Mouse (Mus musculus): Measurements from ENCODE around the gene S1pr4.

Gene S1pr4

GRCm38 (mm10) chr10:81464405-81465264, 35.3 kb downstream of the S1pr4 start:
- DNase-seq (ENCODE audit: low read depth, low spot score) = no peak

DNA sequence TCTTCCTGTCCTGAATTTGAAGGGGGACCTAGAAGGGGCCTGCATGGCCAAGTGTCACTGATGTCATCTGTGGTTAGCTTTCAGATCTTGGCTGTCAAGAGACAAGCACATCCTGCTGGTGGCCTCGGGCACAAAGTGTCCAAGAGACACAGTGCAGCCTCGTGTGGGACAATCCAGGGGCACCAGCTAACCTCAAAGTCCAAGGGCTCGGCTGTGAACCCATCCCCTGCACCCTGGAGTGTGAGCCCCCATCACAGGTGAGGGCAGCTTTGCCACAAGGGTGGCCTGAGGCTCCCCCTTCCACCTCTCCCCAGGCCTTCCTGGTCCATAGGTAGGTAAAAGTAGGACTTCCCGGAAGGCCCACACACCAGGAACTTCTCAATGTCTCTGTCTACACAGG, 36.4 kb downstream of the S1pr4 start:
- DNase-seq (ENCODE audit: low read depth, low spot score) = no peak

DNA sequence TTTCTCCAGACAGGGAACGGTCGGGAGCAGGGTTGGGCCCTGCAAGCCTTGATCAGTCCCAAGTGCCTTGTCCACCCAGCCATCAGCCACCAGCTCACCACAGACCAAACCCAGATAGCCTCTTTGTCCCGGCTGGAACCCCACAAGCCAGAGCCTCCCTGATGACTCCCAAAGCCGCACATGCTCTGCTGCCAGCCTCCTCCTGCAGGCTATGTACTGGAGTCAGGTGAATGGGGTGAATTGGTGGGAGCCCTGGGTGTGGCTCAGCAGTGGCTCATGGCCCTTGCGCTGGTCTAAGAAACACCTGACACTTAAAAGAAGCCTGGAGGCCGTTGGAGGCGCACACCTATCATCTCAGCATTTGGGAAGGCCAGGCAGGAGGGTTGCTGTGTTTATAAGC, 37.0 kb downstream of the S1pr4 start:
- DNase-seq (ENCODE audit: low read depth, low spot score) = no peak

DNA sequence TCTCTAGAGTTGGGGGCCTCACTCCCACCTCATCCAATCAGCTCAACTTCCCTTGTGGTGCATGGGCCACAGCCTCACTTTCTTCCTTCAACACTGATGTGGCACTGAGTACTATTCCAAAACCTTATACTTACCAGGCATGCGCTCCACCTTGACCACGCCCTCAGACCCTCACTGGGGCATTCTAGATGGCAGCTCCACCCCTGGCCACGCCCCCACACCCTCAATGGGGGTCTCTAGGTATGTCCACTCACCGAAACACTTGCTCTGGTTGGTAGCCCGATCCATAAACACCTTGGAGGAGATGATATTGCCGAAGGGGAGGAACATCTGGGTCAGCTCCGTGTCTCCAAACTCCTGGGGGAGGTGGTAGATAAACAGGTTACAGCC, 37.5 kb downstream of the S1pr4 start:
- DNase-seq (ENCODE audit: low read depth, low spot score) = no peak

GRCm38 (mm10) chr10:81461673-81462414, 38.1 kb downstream of the S1pr4 start:
- no peak for DNase-seq (ENCODE audit: low read depth, low spot score)

- DNase-seq (ENCODE audit: low read depth, low spot score) = no peak
Observed at GRCm38 (mm10) chr10:81460951-81461350, 39.0 kb downstream of the S1pr4 start.

- DNase-seq (ENCODE audit: low read depth, low spot score) = no peak
Observed at GRCm38 (mm10) chr10:81460471-81460870, 39.5 kb downstream of the S1pr4 start.

DNA sequence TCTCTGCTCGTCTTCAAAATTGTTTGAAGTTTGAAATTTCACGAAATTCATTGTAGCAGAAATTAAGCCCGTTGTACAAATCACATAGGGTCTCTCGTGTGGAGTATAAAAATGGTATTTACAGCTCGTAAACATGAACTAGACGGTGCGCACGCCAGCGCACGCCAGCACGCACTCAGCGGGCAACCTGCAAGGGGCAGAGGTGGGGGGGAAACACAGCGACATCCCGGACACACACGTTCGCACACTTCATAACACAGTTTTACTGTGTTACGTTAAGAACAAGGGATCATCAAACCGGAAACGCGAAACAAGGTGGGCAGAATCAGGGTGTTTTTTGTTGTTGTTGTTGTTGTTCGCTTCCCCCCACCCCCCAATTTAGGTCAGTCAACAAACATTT, 40.5 kb downstream of the S1pr4 start:
- DNase-seq (ENCODE audit: low read depth, low spot score) = no peak

- DNase-seq (ENCODE audit: low read depth, low spot score) = no peak
Observed at GRCm38 (mm10) chr10:81458267-81458666, 41.7 kb downstream of the S1pr4 start.

- DNase-seq (ENCODE audit: low read depth, low spot score) = no peak
Observed at GRCm38 (mm10) chr10:81457624-81458023, 42.3 kb downstream of the S1pr4 start.

DNA sequence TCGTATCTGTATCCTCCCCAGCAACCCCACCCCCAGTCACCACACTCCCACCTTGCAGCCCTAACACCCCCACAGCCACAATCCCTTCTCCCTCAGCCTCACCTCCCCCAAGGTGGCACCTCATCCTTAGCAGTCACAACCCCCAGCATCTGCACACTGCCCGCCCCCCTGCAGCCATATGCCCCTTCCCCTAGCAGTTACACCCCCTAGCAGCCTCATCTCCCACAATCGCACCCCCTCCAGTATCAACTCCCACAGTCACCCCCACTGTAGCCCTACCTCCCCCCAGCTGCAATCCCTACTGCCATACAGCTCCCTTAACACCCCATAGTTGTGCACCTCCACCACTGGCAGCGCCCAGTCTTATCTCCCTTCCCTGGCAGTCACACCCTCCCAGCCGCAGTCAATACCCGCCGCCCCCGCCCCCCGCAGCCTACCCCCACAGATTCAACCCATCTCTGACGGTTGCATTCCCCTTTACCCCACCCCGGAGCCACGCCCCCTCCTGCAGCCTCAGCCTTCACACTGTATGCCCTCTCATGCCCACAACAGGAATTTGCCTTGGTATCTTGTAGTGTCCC, 42.9 kb downstream of the S1pr4 start:
- DNase-seq (ENCODE audit: low read depth, low spot score) = no peak

DNA sequence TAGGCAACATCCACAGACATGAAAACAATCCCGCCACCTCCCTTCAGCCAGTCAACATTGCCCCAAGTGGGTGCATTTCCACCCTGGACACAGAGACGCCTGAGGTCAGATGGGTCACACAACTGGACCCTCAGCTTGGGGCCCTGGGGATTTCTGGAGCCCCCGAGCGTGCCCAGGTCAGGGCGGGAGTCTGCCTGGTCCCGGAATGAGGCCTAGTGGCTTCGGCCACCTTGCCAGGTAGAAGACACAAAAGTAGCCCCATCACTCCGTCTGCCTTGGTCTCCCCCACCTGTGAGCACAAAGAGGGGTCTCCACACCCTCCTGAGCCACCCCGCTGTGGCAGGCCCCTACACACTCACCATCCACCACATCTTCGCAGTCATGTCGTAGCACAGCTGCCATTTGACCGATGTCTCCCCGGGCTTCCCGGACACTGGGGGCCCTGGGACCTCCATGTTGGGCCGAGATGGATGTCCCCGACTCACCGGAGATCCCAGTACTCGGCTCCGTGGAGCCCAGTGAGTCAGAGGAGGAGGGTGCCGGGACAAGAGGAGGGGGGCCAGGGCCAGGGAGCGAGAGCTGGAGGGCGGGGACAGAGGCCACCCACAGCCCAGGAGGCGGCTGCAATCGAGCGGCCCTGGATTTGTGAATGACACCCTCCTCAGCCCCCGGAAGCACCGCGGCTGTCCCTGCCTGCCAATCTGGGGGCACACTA, 44.6 kb downstream of the S1pr4 start, which contains the start of gene Nfic:
Nfic (minus strand) TSS at position 455 of the 715 bp plus-strand sequence.
- DNase-seq (ENCODE audit: low read depth, low spot score) = no peak

DNA sequence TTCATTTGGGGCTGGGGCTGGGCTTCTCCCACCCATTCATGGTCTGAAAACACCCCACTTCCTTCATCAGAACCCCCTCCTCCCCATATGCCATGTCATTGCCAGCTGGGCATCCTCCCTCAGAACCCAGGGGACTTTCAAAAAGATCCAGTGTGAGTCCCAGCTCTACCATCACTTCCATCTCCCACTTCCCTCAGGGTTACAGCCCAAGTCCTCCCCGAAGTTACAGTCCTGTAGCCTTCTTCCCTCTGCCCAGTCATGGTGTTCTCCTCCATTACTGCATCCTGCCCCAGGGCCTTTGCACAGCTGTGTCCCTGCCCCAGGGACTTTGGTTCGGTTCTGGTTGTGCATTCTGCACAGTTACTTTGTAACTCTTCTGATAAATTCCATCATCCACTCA, 45.8 kb downstream of the S1pr4 start:
- no peak for DNase-seq (ENCODE audit: low read depth, low spot score)

GRCm38 (mm10) chr10:81452947-81453288, 47.0 kb downstream of the S1pr4 start:
- no peak for DNase-seq (ENCODE audit: low read depth, low spot score)

- no peak for DNase-seq (ENCODE audit: low read depth, low spot score)
Observed at GRCm38 (mm10) chr10:81452237-81452946, 47.5 kb downstream of the S1pr4 start.

DNA sequence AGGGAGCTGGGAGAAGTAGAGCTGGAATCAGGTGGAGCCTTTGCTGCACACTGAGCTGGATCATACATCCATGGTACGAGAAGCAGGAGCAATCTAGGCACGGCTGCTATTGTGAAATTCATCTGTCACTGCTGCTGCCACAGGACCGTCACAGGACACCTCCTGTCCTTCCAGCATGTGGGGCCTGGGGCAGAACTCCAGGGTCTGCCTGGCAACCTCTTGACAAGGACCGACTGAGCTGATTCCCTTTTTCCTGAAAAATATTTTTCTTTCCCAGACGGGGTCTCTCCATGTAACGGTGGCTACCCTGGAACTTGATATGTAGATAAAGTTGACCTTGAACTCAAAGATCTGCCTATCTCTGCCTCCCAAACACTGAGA, 48.6 kb downstream of the S1pr4 start:
- no peak for DNase-seq (ENCODE audit: low read depth, low spot score)

- DNase-seq (ENCODE audit: low read depth, low spot score) = no peak
Observed at GRCm38 (mm10) chr10:81450641-81451364, 49.1 kb downstream of the S1pr4 start.

- DNase-seq (ENCODE audit: low read depth, low spot score) = no peak
Observed at GRCm38 (mm10) chr10:81450140-81450539, 49.8 kb downstream of the S1pr4 start.

Measured in brain, embryonic 18.5 days (tissue).